Mouse (Mus musculus) lung, postnatal 4 days (tissue): ENCODE data around the gene Slc9a8.
"Not testable (repeated sequence)": the region's sequence is repeated elsewhere in the genome, so short reads cannot be mapped to it uniquely, and the experiment has no call there.

Experiments used
- DNase-seq, 2 experiments: peaks; one replicate each; pipeline ENCODE4 v3.0.0; 2021

The Slc9a8 gene

DNA sequence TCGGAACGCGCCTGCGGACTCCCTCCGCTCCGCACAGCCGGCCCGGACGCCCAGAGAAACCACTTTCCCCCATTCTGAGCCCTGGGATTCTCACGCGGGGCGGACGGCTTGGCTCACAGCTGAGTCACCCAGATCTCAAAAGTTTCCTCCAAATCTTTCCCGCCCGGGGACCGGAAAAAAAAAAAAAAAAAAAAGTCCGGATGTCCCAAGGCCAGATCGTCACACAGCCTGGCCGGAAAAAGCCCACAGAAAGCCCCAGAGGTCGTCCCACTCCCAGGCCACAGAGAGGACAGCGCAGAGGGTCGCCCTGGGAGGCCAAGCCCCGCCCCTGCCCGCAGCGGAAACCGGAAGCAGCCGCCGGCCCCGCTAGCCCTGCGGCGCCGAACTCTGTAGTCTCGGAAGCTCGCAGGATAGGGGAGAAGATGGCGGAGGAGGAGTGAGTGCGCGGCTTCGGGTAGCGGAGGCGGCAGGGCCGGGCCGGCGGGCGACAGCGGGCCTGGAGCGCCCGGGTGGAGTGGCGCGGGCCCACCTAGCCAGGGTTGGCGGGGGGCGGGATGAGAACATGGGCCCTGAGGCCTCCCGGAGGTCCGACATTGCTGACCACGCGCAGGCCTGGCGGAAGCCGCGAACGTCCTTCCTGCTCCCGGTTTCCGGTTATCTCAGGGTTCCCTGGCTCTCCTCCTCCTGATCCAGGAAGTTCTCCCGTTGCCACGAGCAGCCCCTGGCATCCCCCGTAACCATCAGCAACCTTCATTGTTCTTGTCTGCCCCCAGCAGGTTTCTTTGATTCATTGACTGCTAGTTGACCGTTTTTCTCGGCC is at the start of gene Slc9a8:
Slc9a8 (plus strand) TSS at position 383 of the 820 bp plus-strand sequence.
- DNase-seq = peak; percentile 97 to 98

- DNase-seq = peak; percentile 41 to 56
These were observed 48.2 kb upstream of the Slc9a8 start for GRCm38 (mm10) chr2:167373266-167373665.

GRCm38 (mm10) chr2:167374191-167374805 is 47.2 kb upstream of the Slc9a8 start:
- no peak for DNase-seq

DNA sequence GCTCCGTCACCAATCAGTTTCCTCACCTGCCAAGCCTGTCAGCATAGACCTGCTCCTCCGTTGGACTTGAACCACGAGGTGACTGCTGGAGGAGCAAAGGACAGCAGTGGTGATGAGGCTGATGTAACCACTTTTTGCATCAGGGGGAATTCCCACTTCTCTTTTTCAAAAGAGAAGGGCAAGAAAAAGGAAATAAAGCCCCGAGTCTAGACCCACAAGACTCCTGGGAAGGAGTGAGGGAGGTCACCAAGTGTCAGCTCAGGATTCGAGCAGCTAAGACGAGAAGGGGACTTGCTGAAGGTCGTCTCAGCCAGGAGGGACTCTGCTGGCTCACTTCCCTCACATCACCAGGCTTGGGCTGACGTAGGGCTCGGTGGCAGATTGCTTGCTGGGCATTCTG is 46.4 kb upstream of the Slc9a8 start:
- DNase-seq = peak; percentile 30 to 38

DNA sequence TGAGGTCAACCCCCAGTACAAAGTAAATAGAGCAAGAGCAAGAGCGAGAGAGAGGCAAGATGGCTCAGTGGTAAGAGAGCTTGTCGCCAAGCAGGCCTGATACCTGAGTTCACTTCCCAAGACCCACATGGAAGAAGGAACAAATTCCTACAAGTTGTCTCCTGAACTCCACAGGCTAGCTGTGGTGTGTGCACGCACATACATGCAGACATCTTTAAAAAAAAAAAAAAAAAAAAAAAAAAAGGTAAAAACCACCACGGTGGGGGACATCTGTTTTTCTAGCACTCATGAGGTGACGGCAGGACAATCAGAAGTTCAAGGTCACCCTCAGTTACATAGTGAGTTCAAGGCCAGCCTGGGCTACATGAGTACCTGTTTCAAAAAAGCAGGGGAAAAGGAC is 45.8 kb upstream of the Slc9a8 start:
- no peak for DNase-seq

- peak; percentile 64 to 70 for DNase-seq
These were observed 45.4 kb upstream of the Slc9a8 start for GRCm38 (mm10) chr2:167376160-167376564.

- peak in 1 of 2 experiments; percentile 36 for DNase-seq
These were observed 43.8 kb upstream of the Slc9a8 start for GRCm38 (mm10) chr2:167377697-167378096.

DNA sequence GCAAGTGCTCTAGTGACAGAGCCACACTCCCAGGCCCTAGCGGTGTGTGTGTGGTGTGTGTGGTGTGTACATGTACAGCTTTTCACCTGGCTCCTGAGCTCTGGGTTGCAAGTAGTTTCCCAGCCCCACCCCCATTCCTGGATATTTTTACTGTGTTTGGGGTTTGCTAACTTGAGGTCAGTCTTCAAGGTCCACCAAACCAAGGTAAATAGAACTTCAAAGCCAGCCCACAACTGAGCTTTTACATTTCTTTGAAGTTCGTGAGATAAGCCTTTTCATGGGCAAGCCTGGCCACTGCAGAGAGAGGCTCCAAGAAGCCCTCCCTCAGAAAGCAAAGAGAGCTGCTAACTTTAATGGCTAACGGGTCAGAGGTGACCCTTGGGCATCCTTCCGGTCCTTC is 42.5 kb upstream of the Slc9a8 start:
- no peak for DNase-seq

DNA sequence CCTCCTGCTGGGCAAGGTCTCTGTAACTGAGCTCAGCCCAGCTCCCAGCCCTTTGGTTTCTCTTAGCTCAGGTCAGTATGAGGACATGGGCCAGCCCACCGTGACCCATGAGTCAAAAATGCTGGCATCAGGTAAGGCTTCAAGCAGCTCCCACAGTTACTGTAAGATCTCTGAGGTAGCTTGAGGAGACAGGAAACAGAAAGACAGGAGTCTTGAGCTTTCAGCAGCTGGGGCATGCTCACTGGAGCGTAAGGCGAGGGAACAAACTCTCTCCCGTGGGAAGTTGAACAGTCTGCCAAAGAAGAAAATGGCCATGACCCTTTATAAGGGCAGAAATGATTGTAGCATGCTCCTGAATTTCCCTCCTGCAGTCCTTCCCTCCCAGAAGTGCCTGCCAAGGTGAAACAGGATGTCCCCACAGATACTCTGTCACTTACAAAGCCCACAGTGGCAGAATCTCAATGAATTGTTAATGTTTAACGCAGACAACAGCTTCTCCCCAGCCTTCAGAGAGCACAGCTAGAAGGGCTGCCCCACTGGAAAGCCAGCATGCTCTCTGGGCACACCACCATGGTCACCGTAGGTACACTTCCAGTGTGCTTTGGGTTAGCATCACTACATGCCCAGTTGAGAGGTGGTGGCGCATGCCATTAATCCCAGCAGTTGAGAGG is 40.8 kb upstream of the Slc9a8 start:
- no peak for DNase-seq

DNA sequence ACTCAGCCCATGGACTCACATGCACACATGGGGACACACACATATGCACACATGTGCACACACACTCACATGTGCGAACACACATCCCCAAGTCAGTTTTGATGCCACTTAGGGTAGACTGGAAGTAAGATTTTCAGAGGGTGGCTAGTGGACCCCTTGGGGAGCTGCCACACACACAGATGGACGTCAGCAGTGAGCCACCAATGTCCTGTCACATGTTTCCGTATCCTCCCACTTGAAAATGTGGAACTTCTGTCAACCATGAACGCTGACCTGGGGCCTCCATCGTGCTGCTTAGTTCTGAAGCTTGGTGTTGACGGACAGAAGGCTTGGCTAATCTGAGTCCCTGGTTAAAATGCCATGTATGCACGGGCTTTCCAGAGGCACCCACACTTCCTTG is 39.9 kb upstream of the Slc9a8 start:
- peak in 1 of 2 experiments; percentile 21 for DNase-seq

GRCm38 (mm10) chr2:167382389-167382788 is 39.1 kb upstream of the Slc9a8 start:
- DNase-seq = no peak

GRCm38 (mm10) chr2:167383666-167384083 is 37.8 kb upstream of the Slc9a8 start:
- DNase-seq = no peak

- no peak for DNase-seq
These were observed 35.1 kb upstream of the Slc9a8 start for GRCm38 (mm10) chr2:167386456-167386855.

GRCm38 (mm10) chr2:167386998-167387397 is 34.5 kb upstream of the Slc9a8 start:
- no peak for DNase-seq

DNA sequence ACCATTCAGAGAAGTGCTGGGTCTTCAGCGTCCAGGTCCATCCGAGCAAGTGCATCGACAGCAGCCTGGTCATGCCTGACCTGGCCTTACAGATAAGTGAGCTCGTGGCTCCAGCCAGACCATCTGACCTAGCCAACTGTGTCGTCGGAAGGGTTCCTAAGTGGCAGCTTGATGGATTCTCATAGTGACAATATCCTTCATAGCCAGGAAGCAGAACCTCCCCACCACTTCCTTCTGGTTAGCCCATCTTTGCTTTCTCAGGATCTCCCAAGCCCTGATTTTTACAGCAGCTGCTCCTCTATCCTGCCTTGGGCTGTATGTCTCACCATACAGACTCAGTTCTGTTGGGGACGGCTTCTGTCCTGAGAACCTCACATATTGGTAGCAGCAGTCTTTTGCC is 27.1 kb upstream of the Slc9a8 start:
- DNase-seq = no peak

- DNase-seq = not testable (repeated sequence)
These were observed 25.1 kb upstream of the Slc9a8 start for GRCm38 (mm10) chr2:167396420-167396819.

DNA sequence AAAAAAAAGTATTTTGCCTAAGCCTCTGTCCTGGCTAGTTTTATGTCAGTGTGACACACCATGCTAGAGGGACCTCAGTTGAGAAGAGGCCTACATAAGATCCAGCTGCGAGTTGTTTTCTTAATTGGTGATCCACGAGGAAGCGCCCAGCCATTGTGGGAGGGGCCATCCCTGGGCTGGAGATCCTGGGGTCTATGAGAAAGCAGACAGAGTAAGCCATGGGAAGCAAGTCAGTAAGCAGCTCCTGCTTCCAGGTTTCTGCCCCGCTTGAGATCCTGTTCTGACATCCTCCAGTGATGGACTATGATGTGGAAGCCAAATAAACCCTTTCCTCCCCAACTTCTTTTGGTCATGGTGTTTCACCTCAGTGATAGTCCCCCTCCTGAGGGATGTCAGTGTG is 22.5 kb upstream of the Slc9a8 start:
- no peak for DNase-seq

GRCm38 (mm10) chr2:167399646-167400045 is 21.9 kb upstream of the Slc9a8 start:
- no peak for DNase-seq

GRCm38 (mm10) chr2:167403085-167403484 is 18.4 kb upstream of the Slc9a8 start:
- peak; percentile 47 to 67 for DNase-seq

- no peak for DNase-seq
These were observed 16.2 kb upstream of the Slc9a8 start for GRCm38 (mm10) chr2:167405101-167405880.

GRCm38 (mm10) chr2:167407296-167407929 is 14.1 kb upstream of the Slc9a8 start:
- no peak for DNase-seq

GRCm38 (mm10) chr2:167414461-167414860 is 7.1 kb upstream of the Slc9a8 start:
- no peak for DNase-seq
